Mouse (Mus musculus): Measurements from ENCODE around the gene Parm1. TPM values are rescaled to one million over a fixed set of nuclear protein-coding genes. Genes with fewer than 3 reads are reported as not detected.

Gene Parm1
- 121 TPM in 2 replicates for total RNA-seq (2021)
- long read RNA-seq, full-length matches to known transcripts: 27 of 78 reads
- long read RNA-seq, partial matches to known transcripts: 9 of 78 reads
- long read RNA-seq, other reads (novel, unspliced or antisense): 42 of 78 reads

- DNase-seq: peak; percentile 92
These were observed at the start of gene Parm1 for GRCm38 (mm10) chr5:91517480-91518301. Gene Parm1, plus strand, starts transcription at chr5:91517615.

GRCm38 (mm10) chr5:91475241-91475640 lies 42.2 kb upstream of the Parm1 start:
- DNase-seq: no peak

GRCm38 (mm10) chr5:91476863-91477262 lies 40.6 kb upstream of the Parm1 start:
- DNase-seq: no peak

- DNase-seq: no peak
These were observed 38.7 kb upstream of the Parm1 start for GRCm38 (mm10) chr5:91478673-91479072.

GRCm38 (mm10) chr5:91480129-91480528 lies 37.3 kb upstream of the Parm1 start:
- DNase-seq: no peak

- DNase-seq: no peak
These were observed 33.1 kb upstream of the Parm1 start for GRCm38 (mm10) chr5:91484324-91484723.

GRCm38 (mm10) chr5:91494456-91494855 lies 23.0 kb upstream of the Parm1 start:
- no peak for DNase-seq

- no peak for DNase-seq
These were observed 16.1 kb upstream of the Parm1 start for GRCm38 (mm10) chr5:91501361-91501760.

GRCm38 (mm10) chr5:91502366-91502765 lies 15.0 kb upstream of the Parm1 start:
- no peak for DNase-seq

GRCm38 (mm10) chr5:91504320-91504922 lies 13.0 kb upstream of the Parm1 start:
- no peak for DNase-seq

- DNase-seq: no peak
These were observed 338 bp upstream of the Parm1 start for GRCm38 (mm10) chr5:91517077-91517476.

GRCm38 (mm10) chr5:91518302-91518790 lies 931 bp downstream of the Parm1 start:
- no peak for DNase-seq

GRCm38 (mm10) chr5:91518946-91519345 lies 1.5 kb downstream of the Parm1 start:
- peak; percentile 38 for DNase-seq

GRCm38 (mm10) chr5:91519521-91519920 lies 2.1 kb downstream of the Parm1 start:
- DNase-seq: peak; percentile 13

GRCm38 (mm10) chr5:91532748-91533496 lies 15.5 kb downstream of the Parm1 start:
- no peak for DNase-seq

GRCm38 (mm10) chr5:91559071-91559610 lies 41.7 kb downstream of the Parm1 start:
- peak; percentile 64 for DNase-seq

GRCm38 (mm10) chr5:91559711-91560110 lies 42.3 kb downstream of the Parm1 start:
- DNase-seq: peak; percentile 33

GRCm38 (mm10) chr5:91561394-91561793 lies 44.0 kb downstream of the Parm1 start:
- DNase-seq: peak; percentile 14

GRCm38 (mm10) chr5:91562486-91562885 lies 45.1 kb downstream of the Parm1 start:
- DNase-seq: no peak

- no peak for DNase-seq
These were observed 46.6 kb downstream of the Parm1 start for GRCm38 (mm10) chr5:91564054-91564453.

GRCm38 (mm10) chr5:91565458-91565857 lies 48.0 kb downstream of the Parm1 start:
- no peak for DNase-seq

GRCm38 (mm10) chr5:91566591-91566990 lies 49.2 kb downstream of the Parm1 start:
- peak; percentile 5 for DNase-seq
